Mouse (Mus musculus) small intestine, adult 2 months (tissue): ENCODE measurements around the gene Abtb2.

Source experiments
- CTCF ChIP-seq: fragments of 200-500 bp; IDR thresholded peaks from 2 replicates; pipeline ENCODE4 v1.5.1; 2012; ENCODE audit warnings: low read depth, mild to moderate bottlenecking, control low read depth, inconsistent platforms, low read length, moderate library complexity, mixed read lengths; ENCODE audit not compliant: insufficient replicate concordance, insufficient read length; ENCODE audit errors: extremely low read depth
- POLR2A ChIP-seq: fragments of 200-500 bp; IDR thresholded peaks from 2 replicates; pipeline ENCODE4 v1.6.1; 2012; ENCODE audit warnings: low read depth, mild to moderate bottlenecking, control low read depth, inconsistent platforms, low read length, moderate library complexity

GRCm38 (mm10) chr2:103710849-103711248 lies 144.7 kb downstream of the Abtb2 start:
- no peak for TF ChIP-seq CTCF
- TF ChIP-seq POLR2A: no peak
